Mouse (Mus musculus) T-helper 1 cell (primary cell): ENCODE results near the gene Ksr1.

ENCODE experiments used
- in situ Hi-C: fragments of 300-600 bp; cut with MboI, MseI; formaldehyde crosslinking; loops from one replicate; pipeline ENCODE4 v1.15.1; 2025; ENCODE audit warnings: high pct_unique_total_duplicates

The Ksr1 gene

DNA sequence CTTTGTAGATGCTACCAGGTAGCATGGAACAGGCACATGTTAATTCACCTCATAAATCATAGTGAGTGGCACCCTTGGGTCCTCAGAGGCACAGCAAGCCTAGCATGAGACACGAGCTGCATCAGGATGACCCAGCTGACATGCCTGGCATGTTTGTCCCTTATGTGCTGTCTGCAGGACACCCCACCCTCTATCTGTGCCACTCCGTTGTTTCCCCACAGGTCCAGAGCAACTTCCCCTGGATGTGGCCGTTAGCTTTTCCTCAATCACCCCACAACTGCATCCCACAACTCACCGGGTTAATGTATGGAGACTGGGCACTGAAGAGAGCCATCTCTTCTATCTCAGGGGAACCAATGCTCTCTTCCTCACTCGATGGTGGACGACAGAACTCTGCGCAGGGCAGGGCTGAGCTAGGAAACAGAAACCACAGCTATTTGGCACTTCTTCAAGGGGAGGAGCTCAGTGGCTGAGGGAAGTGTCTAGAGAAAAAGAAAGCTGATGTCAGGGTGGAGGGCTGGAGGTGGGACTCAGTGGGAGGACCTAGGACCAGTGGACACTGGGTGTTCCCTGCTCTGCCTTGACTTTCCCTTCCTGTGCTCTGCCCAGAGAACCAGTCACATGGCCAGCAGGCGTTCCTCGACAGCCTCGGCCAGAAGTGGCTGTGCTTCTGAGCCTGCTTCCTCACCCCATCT lies 161.6 kb downstream of the Ksr1 start, which contains the start of gene Lgals9:
TSS of gene Lgals9 (minus strand) at position 464 of the 695 bp plus-strand sequence.
- in situ Hi-C loops = no loop called here

DNA sequence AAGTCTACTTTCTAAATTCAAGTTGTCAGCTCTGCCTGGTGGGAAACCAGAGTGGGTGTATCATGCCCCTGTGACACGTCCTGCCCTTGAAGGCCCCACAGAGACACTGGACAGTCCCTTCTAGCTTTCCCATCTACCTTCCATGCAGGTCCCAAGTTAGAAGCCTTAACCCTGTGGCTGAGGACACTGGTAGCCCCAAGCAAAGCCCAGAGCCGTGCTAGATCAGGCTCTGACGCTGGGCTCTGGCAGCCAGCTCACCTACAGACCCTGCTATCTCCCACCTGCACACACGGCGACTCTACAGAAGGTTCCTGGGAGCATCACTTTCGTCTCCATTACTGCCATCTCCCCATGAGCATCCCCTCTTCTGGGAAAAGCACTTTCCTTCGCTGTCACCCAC lies 162.7 kb downstream of the Ksr1 start:
- in situ Hi-C loops = no loop called here

DNA sequence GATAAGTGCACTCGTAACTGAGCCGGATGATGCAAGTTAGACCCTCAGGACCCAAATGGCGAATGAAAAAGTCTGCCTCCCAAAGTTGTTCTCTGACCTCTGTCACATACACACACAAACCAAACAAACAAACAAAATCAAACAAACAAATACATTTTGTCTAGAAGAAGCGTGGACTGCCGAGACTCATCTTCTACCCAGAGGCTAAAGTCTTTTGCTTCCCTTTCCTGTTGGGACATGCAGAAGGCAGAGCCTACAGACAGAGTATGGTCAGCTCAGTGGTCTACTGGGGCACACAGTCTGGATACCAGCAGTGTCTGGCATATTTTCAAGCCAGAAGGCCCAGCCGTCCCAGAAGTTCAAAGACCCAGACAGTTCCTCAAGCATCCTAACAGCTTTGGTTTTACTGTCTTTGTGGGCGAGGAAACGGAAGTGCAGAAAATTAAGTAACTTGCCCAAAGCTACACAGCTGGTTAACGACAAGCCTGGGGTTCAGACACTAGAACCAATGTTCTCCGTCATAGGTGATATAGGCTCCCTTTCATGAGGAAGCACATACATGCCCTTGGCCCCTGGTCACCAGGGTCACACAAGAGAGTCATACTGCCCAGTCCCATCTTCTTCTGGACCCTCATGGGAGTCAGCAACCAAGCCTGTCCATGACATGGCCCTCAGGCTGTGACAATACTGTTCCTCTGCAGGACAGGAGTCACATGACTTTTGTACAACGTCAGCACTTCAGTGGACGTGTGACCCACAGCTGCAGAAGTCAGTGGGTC lies 163.5 kb downstream of the Ksr1 start:
- in situ Hi-C loops = no loop called here

DNA sequence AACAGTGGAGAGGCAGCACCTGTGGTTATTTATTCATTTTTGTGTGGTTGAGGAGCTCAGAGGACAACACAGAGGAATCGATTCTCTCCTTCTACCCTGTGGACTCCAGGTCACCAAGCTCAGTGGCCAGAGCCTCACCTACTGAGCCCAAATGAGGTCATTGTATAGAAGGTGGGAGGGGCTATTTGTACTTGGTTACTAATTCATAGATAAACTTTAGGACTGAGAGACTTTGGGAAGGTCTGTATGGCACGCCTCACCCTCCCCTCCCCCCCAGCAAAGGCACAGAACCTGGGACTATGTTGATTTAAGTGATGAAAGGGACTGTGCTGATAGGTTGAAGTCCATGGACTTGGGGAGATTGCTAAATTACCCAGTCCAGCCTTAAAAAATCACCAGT lies 164.2 kb downstream of the Ksr1 start:
- in situ Hi-C loops = no loop called here

DNA sequence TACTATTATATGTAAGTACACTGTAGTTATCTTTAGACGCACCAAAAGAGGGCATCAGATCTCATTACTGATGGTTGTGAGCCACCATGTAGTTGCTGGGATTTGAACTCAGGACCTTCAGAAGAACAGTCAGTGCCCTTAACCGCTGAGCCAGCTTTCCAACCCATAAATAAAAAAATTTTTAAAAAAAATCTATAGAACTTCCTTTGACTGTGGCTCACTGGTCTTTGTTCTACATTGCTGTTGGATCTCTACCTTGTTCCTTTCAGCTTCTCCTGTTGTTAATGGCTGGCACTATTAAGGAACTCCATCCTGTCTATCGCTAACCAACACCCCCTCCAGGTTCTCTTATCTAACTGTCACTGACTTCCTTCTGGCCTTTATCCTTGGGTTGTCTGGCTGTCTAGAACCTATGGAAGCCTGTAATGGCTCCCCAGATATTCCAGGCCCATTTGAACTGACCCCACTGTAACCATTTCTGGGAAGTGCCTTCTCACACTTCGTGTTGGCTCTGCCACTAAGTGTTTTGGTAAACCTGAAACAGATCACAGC lies 166.0 kb downstream of the Ksr1 start:
- in situ Hi-C loops = no loop called here

DNA sequence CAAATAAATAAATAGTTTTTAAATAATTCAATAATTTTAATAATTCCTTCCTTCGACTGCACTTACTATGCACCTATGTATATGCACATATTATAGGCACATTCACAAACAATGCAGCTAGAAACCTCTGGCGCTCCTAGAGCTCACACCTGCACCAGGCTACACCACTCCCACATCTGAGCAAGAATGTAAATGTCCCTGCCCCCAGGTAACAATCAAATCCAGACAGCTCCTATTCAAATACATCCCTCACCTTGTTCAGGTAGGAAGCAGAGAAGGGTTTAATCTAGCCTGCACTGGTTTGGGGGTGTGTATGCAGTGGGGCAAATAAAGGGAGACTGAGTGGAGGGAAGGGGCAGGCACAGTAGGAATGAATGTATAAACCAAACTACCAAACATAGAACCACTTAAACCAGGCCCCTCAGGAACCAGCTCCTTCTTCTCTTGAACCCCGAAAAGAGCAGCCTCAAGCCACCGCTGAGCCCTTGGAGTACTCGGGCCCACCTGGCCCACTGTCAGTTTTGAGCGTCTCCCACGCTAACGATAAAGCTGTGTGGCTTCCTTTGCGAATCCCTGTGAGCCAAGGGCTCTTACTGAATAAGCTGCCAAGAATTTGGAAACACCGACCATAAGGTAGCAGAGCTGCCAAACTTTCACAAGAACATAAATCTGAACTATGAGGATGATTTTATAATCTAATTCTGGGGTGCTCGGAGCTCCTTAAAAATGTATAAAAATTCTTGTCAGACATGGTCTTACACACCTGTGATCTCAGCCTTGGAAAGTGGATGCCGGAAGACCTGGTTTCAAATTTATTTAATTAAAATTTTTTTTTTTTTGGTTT lies 167.8 kb downstream of the Ksr1 start:
- in situ Hi-C loops = loop anchor here (5.0 kb wide), 1 partner anchor 234 kb away; no protein-coding TSS in a partner anchor

DNA sequence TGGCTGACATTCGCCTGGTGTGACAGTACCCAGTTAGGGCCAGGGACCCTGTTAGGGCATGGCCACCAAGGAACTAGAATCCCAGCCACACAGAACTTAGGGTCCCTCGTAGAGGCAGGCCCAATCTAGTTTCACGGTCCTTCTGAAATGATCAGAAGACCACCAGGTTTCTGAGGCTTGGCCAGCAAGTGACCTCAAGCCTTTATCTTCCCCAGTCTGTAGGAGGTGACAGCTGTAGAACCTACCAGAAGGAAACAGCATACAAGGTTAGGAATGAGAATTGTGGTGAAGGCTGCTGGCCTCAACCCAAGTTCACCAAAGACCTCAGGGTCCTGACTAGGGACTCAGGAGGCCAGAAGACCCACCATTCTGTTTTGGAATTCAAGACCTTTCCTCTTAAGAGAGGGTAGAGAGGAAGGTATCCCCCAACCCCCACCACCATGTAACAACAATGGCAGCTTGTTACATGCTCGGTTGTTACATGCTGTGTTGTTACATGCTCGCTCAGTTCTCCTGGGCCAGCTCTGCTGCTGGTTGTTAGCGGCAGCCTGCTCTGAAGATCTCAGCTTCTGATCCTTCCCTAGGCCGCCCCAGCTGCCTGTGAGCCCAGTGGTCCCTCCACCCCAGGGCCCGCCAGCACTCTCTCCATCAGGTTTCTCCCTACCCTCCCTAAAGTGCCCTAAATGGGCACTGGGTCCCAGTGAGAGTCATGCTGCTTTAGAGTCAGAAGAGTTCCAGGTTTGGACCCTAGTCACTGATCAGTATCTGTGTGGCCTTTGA lies 169.3 kb downstream of the Ksr1 start:
- in situ Hi-C loops = loop anchor here (5.0 kb wide), 1 partner anchor 235 kb away; no protein-coding TSS in a partner anchor

DNA sequence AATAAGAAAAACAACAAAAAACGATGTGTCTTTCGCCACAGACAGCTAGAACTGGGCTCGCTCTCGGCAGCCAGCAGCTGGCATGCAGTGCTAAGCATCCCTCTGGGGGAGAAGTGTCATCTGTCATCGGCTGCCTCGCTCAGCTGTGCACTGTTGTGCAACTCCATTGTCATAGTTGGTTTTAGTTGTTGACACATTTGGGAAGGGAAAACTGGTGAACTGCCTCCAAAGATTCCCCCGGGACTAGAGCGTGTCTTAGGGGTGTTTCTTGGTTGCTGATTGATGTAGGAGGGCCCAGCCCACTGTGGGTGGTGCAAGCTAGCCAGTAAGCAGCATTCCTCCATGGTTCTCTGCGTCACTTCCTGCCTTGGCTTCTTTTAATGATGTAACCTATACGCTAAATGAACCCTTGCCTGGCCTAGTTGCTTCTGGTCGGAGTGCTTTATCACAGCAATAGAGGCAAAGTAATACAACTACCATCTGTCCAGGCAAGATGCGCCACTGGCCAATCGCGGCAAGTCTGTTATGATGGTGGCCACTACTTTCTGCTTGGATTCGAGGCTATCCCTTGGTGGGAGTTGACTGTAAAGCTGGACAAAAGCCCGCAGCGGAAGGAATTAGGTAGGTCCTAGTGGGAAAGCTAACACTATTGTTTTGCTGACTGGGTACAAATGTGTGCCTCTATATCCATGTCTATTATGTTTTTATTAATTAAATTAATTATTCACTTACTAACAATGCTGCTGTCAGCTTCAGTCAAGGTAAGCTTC lies 172.6 kb downstream of the Ksr1 start:
- in situ Hi-C loops = no loop called here

DNA sequence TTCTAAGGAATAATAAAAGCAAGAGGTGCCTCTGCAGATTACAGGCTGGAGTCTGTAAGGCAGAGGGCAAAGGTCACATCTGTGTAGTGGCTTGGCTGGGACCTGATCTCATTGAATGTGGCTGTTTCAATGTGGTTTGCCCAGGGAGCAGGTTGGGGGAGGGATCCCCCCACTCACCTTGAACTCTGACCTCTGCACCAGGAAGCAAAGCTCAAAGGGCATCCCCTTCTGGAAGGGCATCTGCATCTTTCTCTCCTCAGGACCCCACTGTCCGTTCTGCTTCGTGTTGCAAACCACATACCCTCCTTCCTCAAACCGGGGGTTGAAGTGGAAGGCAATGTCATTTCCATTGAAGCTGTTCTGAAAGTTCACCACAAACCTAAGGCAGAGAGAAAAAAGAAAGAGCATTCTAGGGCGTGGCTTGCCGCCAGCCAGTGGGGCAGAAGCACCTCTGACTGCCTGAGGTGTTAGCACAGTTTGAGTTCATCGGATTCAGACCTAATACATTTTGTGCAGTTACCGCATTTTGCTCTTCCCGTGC lies 173.3 kb downstream of the Ksr1 start:
- in situ Hi-C loops = no loop called here

DNA sequence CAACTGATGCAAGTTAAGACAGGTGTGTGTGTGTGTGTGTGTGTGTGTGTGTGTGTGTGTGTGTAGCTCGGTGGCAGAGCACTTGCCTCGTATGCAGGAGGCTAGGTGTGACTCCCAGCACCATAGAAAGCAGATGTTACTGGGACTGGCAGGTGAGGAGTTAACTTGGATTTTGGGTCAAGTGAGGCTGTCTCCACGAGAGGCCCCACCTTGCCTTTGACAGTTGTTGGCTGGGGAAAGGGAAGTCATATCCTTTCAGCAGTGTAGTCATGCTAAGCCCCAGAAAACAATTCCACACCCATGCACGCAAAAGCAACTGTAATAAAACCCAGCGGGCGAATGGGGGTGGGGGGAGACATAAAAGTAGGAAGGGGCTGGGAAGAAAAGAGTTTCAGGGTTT lies 173.9 kb downstream of the Ksr1 start:
- in situ Hi-C loops = no loop called here

DNA sequence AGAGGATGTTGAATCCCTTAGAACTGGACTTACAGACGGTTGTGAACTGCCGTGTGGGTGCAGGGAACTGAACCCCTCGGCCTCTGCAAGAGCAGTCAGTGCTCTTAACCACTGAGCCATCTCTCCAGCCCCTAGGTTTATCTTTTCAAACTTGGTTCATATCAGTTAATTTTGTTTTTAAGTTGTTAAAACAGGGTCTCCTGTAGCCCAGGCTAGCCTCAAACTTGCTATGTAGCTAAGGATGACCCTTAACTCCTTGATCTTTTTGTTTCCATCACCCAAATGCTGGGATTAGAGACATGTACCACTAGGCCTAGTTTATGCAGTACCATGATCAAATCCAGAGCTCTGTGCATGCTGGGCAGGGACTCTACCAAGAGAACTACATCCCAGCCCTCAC lies 174.5 kb downstream of the Ksr1 start:
- in situ Hi-C loops = no loop called here

DNA sequence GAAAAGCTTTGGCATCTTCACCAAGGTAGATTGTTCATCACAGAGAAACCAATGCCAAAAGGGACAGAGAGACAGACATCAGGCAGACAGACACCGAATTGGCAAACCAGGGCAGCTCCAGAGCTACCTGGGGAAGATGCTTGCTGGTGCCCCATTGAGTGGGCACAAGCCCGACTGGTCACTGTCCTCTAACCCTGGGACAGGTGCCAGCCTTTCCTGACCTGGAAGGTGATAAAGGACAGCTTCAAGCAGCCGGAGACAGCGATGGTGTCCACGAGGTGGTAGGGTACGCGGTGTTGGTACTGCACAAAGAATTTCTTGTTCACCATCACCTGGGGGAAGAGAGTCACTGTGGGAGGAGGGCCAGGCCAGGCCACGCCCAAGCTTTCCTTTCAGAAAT lies 175.1 kb downstream of the Ksr1 start:
- in situ Hi-C loops = no loop called here

DNA sequence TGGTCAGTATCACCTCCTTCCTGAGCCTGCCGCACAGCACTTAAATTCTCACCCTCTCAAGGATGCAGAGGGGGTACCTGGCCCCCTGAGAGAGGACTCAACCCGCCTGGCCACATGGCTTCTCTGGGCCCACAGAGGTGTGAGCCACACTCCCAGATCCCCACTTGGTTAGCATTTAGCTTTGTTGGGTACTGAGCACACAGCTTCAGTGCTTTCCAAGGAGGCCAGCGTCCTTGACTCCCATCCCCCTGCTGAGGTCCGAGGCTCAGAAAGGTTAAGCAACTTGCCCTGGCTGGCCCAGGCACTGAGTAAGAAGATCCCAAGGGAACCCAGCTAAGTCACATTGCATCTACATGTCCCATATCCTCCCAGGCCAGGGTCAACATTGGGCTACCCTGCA lies 178.1 kb downstream of the Ksr1 start:
- in situ Hi-C loops = no loop called here

DNA sequence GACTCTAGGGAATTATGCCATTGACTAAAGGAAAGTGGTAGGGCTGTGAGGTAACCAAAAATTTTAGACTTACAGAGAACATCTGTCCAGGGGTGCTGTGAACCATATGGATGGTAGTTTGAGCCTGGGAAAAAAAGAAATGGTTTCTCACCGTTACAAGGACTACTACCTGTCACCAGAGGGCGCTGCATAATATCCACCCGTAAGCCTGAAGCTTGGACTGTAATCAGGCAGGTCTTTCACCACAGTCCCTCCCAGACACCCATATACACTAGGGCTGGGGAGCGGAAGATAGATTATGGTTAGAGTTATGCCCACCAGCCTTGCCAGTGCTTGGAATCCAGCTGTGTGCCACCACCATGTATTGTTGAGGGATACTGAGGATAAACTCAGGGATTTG lies 178.8 kb downstream of the Ksr1 start:
- in situ Hi-C loops = no loop called here
